Mouse (Mus musculus) limb, embryonic 12.5 days (tissue): ENCODE measurements around the gene Gcnt3. TPM values are rescaled to one million over a fixed set of nuclear protein-coding genes. Genes with fewer than 3 reads are reported as not detected.

ENCODE experiments used
- ATAC-seq: fragments of 200-750 bp; cut with Nextera tagmentation; 2 replicates; pipeline ENCODE4 v1.8.0; 2017; ENCODE audit warnings: low read depth, moderate TSS enrichment; ENCODE audit not compliant: insufficient number of reproducible peaks, insufficient read depth, low FRiP score, low TSS enrichment
- H3K27ac ChIP-seq: fragments of 300-500 bp; sonication (generic); 2 replicates; pipeline ENCODE4 v1.5.1; 2016; ENCODE audit warnings: mild to moderate bottlenecking, moderate library complexity
- H3K27me3 ChIP-seq: fragments of 300-500 bp; sonication (generic); 2 replicates; pipeline ENCODE4 v1.6.1; 2016; ENCODE audit warnings: mild to moderate bottlenecking, moderate library complexity
- H3K36me3 ChIP-seq: fragments of 300-500 bp; sonication (generic); 2 replicates; pipeline ENCODE4 v1.6.1; 2016; ENCODE audit warnings: mild to moderate bottlenecking, moderate library complexity
- H3K4me1 ChIP-seq: fragments of 300-500 bp; sonication (generic); replicated peaks from 2 replicates; pipeline ENCODE4 v1.6.1; 2016
- H3K4me2 ChIP-seq: fragments of 300-500 bp; sonication (generic); 2 replicates; pipeline ENCODE4 v1.6.1; 2016; ENCODE audit warnings: mild to moderate bottlenecking, moderate library complexity
- H3K4me3 ChIP-seq: fragments of 300-500 bp; sonication (generic); replicated peaks from 2 replicates; pipeline ENCODE4 v1.5.1; 2016; ENCODE audit warnings: mild to moderate bottlenecking
- H3K9ac ChIP-seq: fragments of 300-500 bp; sonication (generic); replicated peaks from 2 replicates; pipeline ENCODE4 v1.6.1; 2016; ENCODE audit warnings: mild to moderate bottlenecking, moderate library complexity
- H3K9me3 ChIP-seq: fragments of 300-500 bp; sonication (generic); 2 replicates; pipeline ENCODE4 v1.6.1; 2016; ENCODE audit warnings: mild to moderate bottlenecking, moderate library complexity
- WGBS: fragments of 180-500 bp; shearing (Covaris S2); methylation state at CpG from one replicate; pipeline ENCODE4 v1.1.7; 2016; 5-methylcytosine and 5-hydroxymethylcytosine counted together
- polyA plus RNA-seq: library from polyadenylated mRNA; unstranded; fragments of >200 nt; fragmentation: Nextera tagmentation; extraction: Ambion mirVana; gene quantifications from 2 replicates; pipeline ENCODE4 v1.2.1, GENCODE M21; 2016

The Gcnt3 gene
- polyA plus RNA-seq, 1 experiment from 2014 or later = not detected

DNA sequence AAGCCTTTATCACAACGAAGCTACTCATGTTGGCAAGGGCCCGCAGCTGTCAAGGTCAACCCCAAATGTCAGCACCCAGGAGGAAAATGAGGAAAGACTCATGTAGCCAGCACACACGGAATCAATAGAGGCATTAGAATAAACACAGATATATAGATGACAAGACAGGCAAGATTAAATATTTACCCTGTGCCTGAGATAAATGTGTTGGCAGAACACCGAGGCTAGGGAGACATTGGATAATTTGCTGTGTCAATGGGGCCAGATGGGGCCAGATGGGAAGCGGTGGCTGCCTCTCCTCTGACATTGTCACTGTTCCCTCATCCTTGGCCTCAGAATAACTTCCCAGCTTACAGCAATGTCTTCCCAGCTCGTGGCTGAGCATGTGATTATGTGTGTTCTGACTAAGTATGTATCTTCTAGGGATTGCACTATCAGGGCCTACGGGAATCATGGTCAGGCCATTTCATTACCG, 32.1 kb upstream of the Gcnt3 start:
- H3K4me2 ChIP-seq = no peak overlapping the region
- H3K9me3 ChIP-seq = no peaks in the 10 kb centered on the region
- H3K4me3 ChIP-seq = no peak overlapping the region
- H3K9ac ChIP-seq = no peak overlapping the region
- H3K36me3 ChIP-seq = no peaks in the 10 kb centered on the region
- 83% methylated on average over 8 of the region's 8 CpGs for WGBS
- no peak overlapping the region for H3K27ac ChIP-seq
- no peaks in the 10 kb centered on the region for H3K27me3 ChIP-seq
- no peak for ATAC-seq
- no peaks in the 10 kb centered on the region for H3K4me1 ChIP-seq

DNA sequence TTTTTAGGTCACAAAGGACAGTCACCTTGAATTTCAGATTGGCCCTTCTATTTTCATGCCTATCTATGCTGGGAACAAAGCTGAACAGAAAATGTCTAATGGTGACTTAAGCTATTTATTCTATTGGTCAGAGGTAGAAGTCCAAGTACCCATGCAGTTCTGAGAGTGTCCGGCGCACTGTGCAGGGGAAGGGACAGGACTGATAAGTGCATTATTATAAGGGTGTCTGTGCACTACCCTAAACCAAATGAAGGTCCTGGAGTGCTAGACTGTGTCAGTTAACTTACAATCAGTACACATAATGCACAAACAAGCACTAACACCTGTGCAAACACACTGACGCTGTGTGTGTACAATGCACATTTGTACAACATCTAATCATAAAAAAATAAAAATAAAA, 29.6 kb upstream of the Gcnt3 start:
- WGBS = 93% methylated on average over 3 of the region's 3 CpGs
- no peak for ATAC-seq
- no peaks in the 10 kb centered on the region for H3K36me3 ChIP-seq
- H3K4me2 ChIP-seq = no peak overlapping the region
- H3K9ac ChIP-seq = no peak overlapping the region
- H3K4me1 ChIP-seq = no peaks in the 10 kb centered on the region
- H3K4me3 ChIP-seq = no peak overlapping the region
- H3K9me3 ChIP-seq = no peaks in the 10 kb centered on the region
- no peaks in the 10 kb centered on the region for H3K27me3 ChIP-seq
- no peak overlapping the region for H3K27ac ChIP-seq

DNA sequence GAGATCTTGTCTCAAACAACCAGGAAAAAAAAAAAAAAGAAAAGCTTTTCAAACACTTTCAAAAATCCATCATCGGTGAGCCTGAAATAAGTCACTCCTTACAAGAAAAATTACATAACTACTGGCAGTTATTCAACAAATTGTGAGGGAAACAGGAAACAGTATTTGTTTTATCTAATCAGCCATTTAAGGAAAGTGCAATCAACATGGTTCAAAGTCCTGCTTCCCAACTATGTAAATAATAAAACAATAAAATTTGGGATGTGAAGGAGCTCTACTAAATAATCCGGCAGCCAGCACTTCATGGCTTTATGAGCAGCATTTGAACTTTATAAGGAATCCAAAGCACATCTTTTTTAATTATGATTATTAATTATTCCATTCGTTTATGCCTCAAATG, 24.1 kb upstream of the Gcnt3 start:
- no peaks in the 10 kb centered on the region for H3K36me3 ChIP-seq

DNA sequence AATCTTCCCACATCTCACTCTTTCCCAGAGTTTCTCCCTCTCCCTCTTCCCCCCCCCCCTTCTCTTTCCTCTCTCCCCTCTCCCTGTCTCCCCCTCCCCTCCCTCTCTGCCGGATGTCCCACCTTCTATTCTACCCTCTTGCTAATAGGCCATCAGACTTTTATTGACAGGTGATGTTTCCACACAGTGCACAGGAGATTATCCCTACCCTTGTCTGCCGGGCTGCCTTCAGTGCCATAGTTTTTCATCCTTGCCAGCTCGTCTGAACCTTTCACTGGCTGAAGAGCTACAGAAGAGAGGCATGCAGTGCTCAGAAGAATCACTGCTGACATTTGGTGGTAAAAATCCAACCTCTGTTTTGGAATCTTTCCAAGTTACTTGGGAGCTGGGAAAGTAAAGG, 15.5 kb upstream of the Gcnt3 start:
- Histone ChIP-seq H3K9me3 (no peaks in the 10 kb centered on the region; the same call in 1 of the 2 replicates), H3K27ac (no peak overlapping the region), H3K4me3 (no peak overlapping the region), H3K4me2 (no peak overlapping the region), H3K9ac (no peak overlapping the region), H3K36me3 (no peaks in the 10 kb centered on the region), H3K4me1 (peaks cover 17% of the 10 kb centered on the region), H3K27me3 (no peaks in the 10 kb centered on the region)
- 55% methylated on average over 3 of the region's 3 CpGs for WGBS
- ATAC-seq = no peak

More for the DNA sequence above, 24.1 kb upstream of the Gcnt3 start:
- no peaks in the 10 kb centered on the region for H3K27me3 ChIP-seq
- ATAC-seq = no peak
- H3K4me1 ChIP-seq = peaks cover 3% of the 10 kb centered on the region; the same call in 1 of the 2 replicates
- H3K4me2 ChIP-seq = no peak overlapping the region
- H3K9ac ChIP-seq = no peak overlapping the region
- H3K4me3 ChIP-seq = no peak overlapping the region
- H3K27ac ChIP-seq = no peak overlapping the region
- 83% methylated on average over 3 of the region's 3 CpGs for WGBS
- H3K9me3 ChIP-seq = no peaks in the 10 kb centered on the region; the same call in 1 of the 2 replicates

DNA sequence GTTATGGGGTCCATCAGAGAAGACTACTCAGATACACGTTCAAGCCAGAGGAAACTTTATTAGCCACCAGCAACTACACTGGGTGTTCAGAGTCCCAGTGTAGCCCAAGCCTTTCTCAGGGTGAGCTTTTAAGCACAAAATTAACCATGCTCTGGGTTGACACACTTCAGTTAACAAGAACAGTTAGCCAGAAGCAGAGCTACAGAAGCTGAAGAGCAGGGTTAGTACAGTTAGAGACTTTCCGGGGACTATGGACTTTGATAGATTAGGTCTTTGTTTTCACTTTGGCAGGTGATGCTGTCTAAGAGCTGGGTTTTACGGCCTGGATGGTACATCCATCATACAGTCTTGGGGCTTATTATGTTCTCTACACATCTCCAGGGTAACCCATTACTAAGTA, 14.8 kb upstream of the Gcnt3 start:
- H3K27me3 ChIP-seq = no peaks in the 10 kb centered on the region
- no peak overlapping the region for H3K4me2 ChIP-seq
- no peak overlapping the region for H3K4me3 ChIP-seq
- H3K9ac ChIP-seq = no peak overlapping the region
- H3K4me1 ChIP-seq = peaks cover 21% of the 10 kb centered on the region
- no peak for ATAC-seq
- no peaks in the 10 kb centered on the region for H3K36me3 ChIP-seq
- no peak overlapping the region for H3K27ac ChIP-seq
- WGBS = 76% methylated on average over 3 of the region's 3 CpGs
- no peaks in the 10 kb centered on the region; the same call in 1 of the 2 replicates for H3K9me3 ChIP-seq

DNA sequence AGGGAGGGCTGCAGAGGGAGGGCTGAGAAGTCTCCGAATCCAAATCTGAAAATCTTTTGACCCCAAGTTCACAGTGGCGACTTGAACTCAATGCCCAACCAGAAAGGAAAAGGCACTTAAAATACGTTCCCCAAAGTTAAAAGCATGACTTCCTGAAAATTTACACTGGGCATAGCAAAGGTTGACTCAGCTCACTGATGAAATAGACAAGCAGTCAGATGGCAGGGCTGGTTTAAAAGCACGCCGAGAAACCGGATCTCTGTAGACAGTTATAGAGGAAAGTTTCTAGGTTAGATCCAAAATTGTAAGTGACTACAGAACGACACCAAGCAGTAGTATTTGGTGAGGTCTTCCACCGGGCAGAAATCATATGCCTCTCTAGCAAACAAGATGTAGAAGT, 12.0 kb upstream of the Gcnt3 start:
- ATAC-seq = no peak
- WGBS = 52% methylated on average over 8 of the region's 8 CpGs
- no peaks in the 10 kb centered on the region for H3K9me3 ChIP-seq
- H3K27ac ChIP-seq = no peak overlapping the region
- peaks cover 25% of the 10 kb centered on the region for H3K4me1 ChIP-seq
- no peaks in the 10 kb centered on the region for H3K36me3 ChIP-seq
- no peak overlapping the region for H3K4me2 ChIP-seq
- no peak overlapping the region for H3K9ac ChIP-seq
- H3K27me3 ChIP-seq = no peaks in the 10 kb centered on the region
- no peak overlapping the region for H3K4me3 ChIP-seq

DNA sequence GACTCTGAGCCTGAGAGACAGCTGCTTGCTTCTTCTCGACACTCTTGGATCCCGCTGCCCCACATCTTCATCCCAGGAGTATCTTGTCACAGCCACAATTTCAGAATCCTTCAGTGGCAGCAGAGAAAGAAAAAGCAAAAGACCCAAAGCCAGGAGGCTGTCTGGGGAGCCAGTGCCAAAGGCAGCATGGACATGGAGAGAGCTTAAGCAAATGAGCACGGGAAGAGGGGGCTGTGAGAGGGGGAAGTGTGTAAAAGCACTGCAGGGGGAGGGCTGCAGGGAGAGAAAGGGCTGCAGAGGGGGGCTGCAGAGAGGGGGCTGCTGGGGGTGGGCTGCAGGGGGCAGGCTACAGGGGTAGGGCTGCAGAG, 11.5 kb upstream of the Gcnt3 start:
- no peak for ATAC-seq
- Histone ChIP-seq H3K4me2 (0 out of 2 replicates have a peak overlapping the region, but pooled peaks have one; percentile 11), H3K27me3 (no peaks in the 10 kb centered on the region), H3K4me3 (no peak overlapping the region), H3K36me3 (no peaks in the 10 kb centered on the region), H3K9ac (no peak overlapping the region), H3K4me1 (peaks cover 25% of the 10 kb centered on the region), H3K27ac (peak overlapping the region; percentile 64; the same call in 1 of the 2 replicates), H3K9me3 (no peaks in the 10 kb centered on the region)
- WGBS = 43% methylated on average over 3 of the region's 3 CpGs

DNA sequence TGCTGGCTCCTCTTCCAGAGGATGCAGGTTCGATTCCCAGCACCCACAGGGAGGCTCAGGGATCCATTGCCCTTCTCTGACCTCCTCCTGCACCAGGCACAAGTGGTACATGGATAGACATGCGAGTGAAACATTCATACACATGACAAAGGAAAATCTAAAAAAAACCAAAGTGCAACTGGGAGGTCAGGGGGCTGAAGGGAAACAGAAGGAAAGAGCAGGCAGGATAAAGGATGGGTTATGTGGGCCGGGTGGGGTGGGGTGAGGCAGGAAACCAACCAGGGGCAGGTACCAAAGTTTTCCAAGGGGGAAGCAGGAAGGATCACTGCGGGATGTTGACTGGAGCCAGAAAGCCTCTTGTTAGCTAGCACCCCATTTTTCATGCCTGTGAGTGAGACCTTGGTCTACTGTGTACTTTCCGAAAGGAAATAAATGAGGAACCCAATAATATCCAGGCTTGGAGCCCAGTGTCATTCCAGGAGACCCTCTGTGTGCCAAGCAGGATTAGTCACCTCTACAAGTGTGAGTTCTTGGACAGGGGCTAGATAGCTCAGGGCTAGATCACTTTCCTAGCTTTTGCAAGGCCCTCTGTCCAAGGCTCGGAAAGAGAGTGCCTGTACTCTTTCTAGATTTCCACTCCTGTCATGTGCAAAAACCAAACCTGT, 11.0 kb upstream of the Gcnt3 start:
- no peak overlapping the region for H3K4me3 ChIP-seq
- no peak overlapping the region for H3K4me2 ChIP-seq
- no peak for ATAC-seq
- no peaks in the 10 kb centered on the region for H3K36me3 ChIP-seq
- H3K27ac ChIP-seq = peak overlapping the region; percentile 64
- H3K27me3 ChIP-seq = no peaks in the 10 kb centered on the region
- peaks cover 25% of the 10 kb centered on the region for H3K4me1 ChIP-seq
- H3K9ac ChIP-seq = no peak overlapping the region
- 61% methylated on average over 6 of the region's 6 CpGs for WGBS
- H3K9me3 ChIP-seq = no peaks in the 10 kb centered on the region

DNA sequence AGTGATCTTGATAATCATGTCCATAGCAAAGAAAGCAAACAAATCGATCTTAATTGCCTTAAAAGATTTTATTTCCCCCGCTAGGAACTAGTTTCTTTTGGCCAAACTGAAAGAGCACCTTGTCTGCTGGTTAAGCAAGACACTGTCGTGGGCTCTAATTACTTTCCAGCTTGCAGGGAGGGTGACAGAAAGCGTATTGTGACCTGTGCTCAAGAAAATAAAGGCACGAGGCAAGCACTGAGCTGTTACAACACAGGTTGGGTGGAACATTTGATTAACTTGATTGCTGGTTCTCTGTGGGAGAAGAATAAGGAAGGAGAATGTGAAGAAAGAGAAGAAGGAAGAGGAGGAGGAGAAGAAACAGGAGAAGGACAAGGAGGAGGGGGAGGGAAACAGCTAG, 10.4 kb upstream of the Gcnt3 start:
- WGBS = 41% methylated on average over 5 of the region's 5 CpGs
- Histone ChIP-seq H3K27me3 (no peaks in the 10 kb centered on the region), H3K9ac (no peak overlapping the region), H3K4me3 (no peak overlapping the region), H3K9me3 (no peaks in the 10 kb centered on the region), H3K4me2 (no peak overlapping the region), H3K27ac (peak overlapping the region; percentile 37; the same call in 1 of the 2 replicates), H3K4me1 (peaks cover 25% of the 10 kb centered on the region), H3K36me3 (no peaks in the 10 kb centered on the region)
- ATAC-seq = no peak

DNA sequence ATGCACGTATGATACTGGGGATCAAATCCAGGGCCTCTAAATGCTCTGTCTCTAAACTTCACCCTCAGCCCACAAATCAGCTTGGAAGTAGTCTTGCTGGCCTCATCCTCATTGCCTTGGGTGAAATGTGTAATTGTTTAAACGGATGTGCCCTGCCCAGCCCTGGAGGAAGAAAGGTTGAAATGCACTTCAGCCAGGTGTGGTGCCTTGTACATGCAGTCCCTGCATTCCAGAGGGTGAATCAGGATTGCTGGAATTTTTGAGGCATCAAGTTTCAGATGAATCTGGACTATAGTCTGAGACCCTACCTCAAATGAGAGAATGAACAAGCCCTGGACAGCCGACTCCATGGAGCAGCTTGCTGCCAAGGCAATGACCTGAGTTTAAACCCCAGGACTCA, 10.0 kb upstream of the Gcnt3 start:
- no peak overlapping the region for H3K4me3 ChIP-seq
- H3K4me1 ChIP-seq = peaks cover 25% of the 10 kb centered on the region
- no peak overlapping the region for H3K4me2 ChIP-seq
- WGBS = 39% methylated on average over 3 of the region's 3 CpGs
- no peaks in the 10 kb centered on the region for H3K36me3 ChIP-seq
- H3K27me3 ChIP-seq = no peaks in the 10 kb centered on the region
- ATAC-seq = no peak
- no peak overlapping the region for H3K9ac ChIP-seq
- H3K27ac ChIP-seq = peak overlapping the region; percentile 37; the same call in 1 of the 2 replicates
- no peaks in the 10 kb centered on the region for H3K9me3 ChIP-seq

DNA sequence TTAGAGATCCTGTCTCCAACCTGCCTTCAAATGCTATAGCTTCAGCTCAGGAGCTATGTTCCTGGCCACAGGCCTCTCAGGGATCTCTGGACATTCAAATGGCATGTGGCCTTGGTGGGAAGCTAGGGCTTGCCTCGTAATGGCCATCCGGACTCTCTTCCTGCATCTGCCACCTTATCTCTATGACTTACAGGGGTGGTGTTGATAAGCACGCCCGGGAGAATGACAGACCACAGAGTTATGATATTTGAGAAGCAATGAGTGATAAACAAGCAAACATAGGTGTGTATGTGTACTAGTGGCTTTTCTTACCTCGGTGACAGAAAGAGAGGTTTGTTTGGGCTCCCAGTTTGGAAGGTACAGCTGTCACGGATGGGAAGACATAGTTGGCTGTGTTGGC, 8.4 kb upstream of the Gcnt3 start:
- Histone ChIP-seq H3K9ac (no peak overlapping the region), H3K4me1 (peaks cover 25% of the 10 kb centered on the region), H3K36me3 (no peaks in the 10 kb centered on the region), H3K27me3 (no peaks in the 10 kb centered on the region), H3K4me3 (no peak overlapping the region), H3K4me2 (no peak overlapping the region), H3K27ac (no peak overlapping the region), H3K9me3 (no peaks in the 10 kb centered on the region)
- WGBS = 86% methylated on average over 6 of the region's 6 CpGs
- no peak for ATAC-seq

DNA sequence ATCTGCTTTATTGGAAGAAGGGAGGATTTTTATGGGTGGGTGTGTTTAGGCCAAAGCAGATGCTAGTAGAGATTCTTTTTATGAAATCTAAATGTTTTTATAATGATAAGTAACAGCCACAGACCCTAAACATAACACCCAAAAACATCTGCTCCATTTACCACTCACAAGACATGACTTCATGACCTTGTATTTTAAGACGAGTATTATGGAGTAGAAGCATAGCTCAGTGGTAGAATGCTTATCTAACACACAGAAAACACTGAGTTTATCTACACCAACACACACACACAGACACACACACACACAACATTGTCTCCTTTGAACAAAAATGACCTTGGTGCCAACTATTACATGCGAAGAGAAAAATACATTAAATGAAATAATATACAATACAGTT, 7.0 kb upstream of the Gcnt3 start:
- Histone ChIP-seq H3K36me3 (no peaks in the 10 kb centered on the region), H3K9me3 (no peaks in the 10 kb centered on the region), H3K4me3 (no peak overlapping the region), H3K4me2 (no peak overlapping the region), H3K27me3 (no peaks in the 10 kb centered on the region), H3K4me1 (peaks cover 25% of the 10 kb centered on the region), H3K27ac (no peak overlapping the region), H3K9ac (no peak overlapping the region)
- WGBS = 76% methylated on average over 2 of the region's 2 CpGs
- no peak for ATAC-seq
